Mouse (Mus musculus): Measurements from ENCODE around the gene Minos1. TPM values are rescaled to one million over a fixed set of nuclear protein-coding genes. Genes with fewer than 3 reads are reported as not detected.

Minos1 gene
- total and polyA plus RNA-seq, 2 experiments: 29.7 to 45.2 TPM

- H3K27ac ChIP-seq (replicated peaks; ENCODE audit: insufficient read depth, low read depth, low read length): no peak overlapping the region
- 73% methylated on average over 8 of the region's 8 CpGs for WGBS
- no peak for DNase-seq (ENCODE audit: extremely low read depth, low read depth, low spot score)
- H3K9ac ChIP-seq (ENCODE audit: low read depth, low read length): no peak overlapping the region
- H3K27me3 ChIP-seq (ENCODE audit: control insufficient read depth, insufficient read depth, low read length): no peaks in the 10 kb centered on the region
- no peaks in the 10 kb centered on the region for H3K4me1 ChIP-seq (ENCODE audit: control insufficient read depth, insufficient read depth, low read length)
- H3K36me3 ChIP-seq (ENCODE audit: control insufficient read depth, insufficient read depth, low read length): no peaks in the 10 kb centered on the region
- H3K4me3 ChIP-seq (ENCODE audit: insufficient read depth, low read depth, low read length): no peak overlapping the region
- no peaks in the 10 kb centered on the region for H3K79me2 ChIP-seq (ENCODE audit: control insufficient read depth, insufficient read depth, low read length)
- TF ChIP-seq POLR2A (IDR thresholded peaks at IDR 0.05; ENCODE audit: extremely low read depth, insufficient read depth, low read length): no peak
- TF ChIP-seq CTCF (IDR thresholded peaks at IDR 0.05; ENCODE audit: low read depth, low read length): no peak
Measured at GRCm38 (mm10) chr4:139166244-139166643, 35.3 kb upstream of the Minos1 start.

GRCm38 (mm10) chr4:139165259-139165658, 34.3 kb upstream of the Minos1 start:
- DNase-seq (ENCODE audit: extremely low read depth, low read depth, low spot score): no peak
- TF ChIP-seq CTCF (IDR thresholded peaks at IDR 0.05; ENCODE audit: low read depth, low read length): no peak
- TF ChIP-seq POLR2A (IDR thresholded peaks at IDR 0.05; ENCODE audit: extremely low read depth, insufficient read depth, low read length): no peak
- Histone ChIP-seq H3K27me3 (ENCODE audit: control insufficient read depth, insufficient read depth, low read length) (no peaks in the 10 kb centered on the region), H3K4me3 (ENCODE audit: insufficient read depth, low read depth, low read length) (no peak overlapping the region), H3K36me3 (ENCODE audit: control insufficient read depth, insufficient read depth, low read length) (no peaks in the 10 kb centered on the region), H3K79me2 (ENCODE audit: control insufficient read depth, insufficient read depth, low read length) (no peaks in the 10 kb centered on the region), H3K27ac (replicated peaks; ENCODE audit: insufficient read depth, low read depth, low read length) (no peak overlapping the region), H3K9ac (ENCODE audit: low read depth, low read length) (no peak overlapping the region), H3K4me1 (ENCODE audit: control insufficient read depth, insufficient read depth, low read length) (no peaks in the 10 kb centered on the region)
- WGBS: 58% methylated on average over 8 of the region's 8 CpGs

GRCm38 (mm10) chr4:139164082-139164481, 33.2 kb upstream of the Minos1 start:
- no peak overlapping the region for H3K27ac ChIP-seq (replicated peaks; ENCODE audit: insufficient read depth, low read depth, low read length)
- WGBS: 91% methylated on average over 6 of the region's 6 CpGs
- no peaks in the 10 kb centered on the region for H3K79me2 ChIP-seq (ENCODE audit: control insufficient read depth, insufficient read depth, low read length)
- H3K36me3 ChIP-seq (ENCODE audit: control insufficient read depth, insufficient read depth, low read length): no peaks in the 10 kb centered on the region
- DNase-seq (ENCODE audit: extremely low read depth, low read depth, low spot score): no peak
- H3K4me1 ChIP-seq (ENCODE audit: control insufficient read depth, insufficient read depth, low read length): no peaks in the 10 kb centered on the region
- H3K4me3 ChIP-seq (ENCODE audit: insufficient read depth, low read depth, low read length): no peak overlapping the region
- H3K9ac ChIP-seq (ENCODE audit: low read depth, low read length): no peak overlapping the region
- H3K27me3 ChIP-seq (ENCODE audit: control insufficient read depth, insufficient read depth, low read length): no peaks in the 10 kb centered on the region
- TF ChIP-seq CTCF (IDR thresholded peaks at IDR 0.05; ENCODE audit: low read depth, low read length) (no peak), POLR2A (IDR thresholded peaks at IDR 0.05; ENCODE audit: extremely low read depth, insufficient read depth, low read length) (no peak)

- Histone ChIP-seq H3K9ac (ENCODE audit: low read depth, low read length) (no peak overlapping the region), H3K27ac (replicated peaks; ENCODE audit: insufficient read depth, low read depth, low read length) (no peak overlapping the region), H3K4me3 (ENCODE audit: insufficient read depth, low read depth, low read length) (no peak overlapping the region), H3K4me1 (ENCODE audit: control insufficient read depth, insufficient read depth, low read length) (no peaks in the 10 kb centered on the region), H3K79me2 (ENCODE audit: control insufficient read depth, insufficient read depth, low read length) (no peaks in the 10 kb centered on the region), H3K27me3 (ENCODE audit: control insufficient read depth, insufficient read depth, low read length) (no peaks in the 10 kb centered on the region; the same call in 1 of the 2 replicates), H3K36me3 (ENCODE audit: control insufficient read depth, insufficient read depth, low read length) (no peaks in the 10 kb centered on the region)
- TF ChIP-seq CTCF (IDR thresholded peaks at IDR 0.05; ENCODE audit: low read depth, low read length): no peak
- TF ChIP-seq POLR2A (IDR thresholded peaks at IDR 0.05; ENCODE audit: extremely low read depth, insufficient read depth, low read length): no peak
- no peak for DNase-seq (ENCODE audit: extremely low read depth, low read depth, low spot score)
- WGBS: 79% methylated on average over 2 of the region's 2 CpGs
Measured at GRCm38 (mm10) chr4:139161076-139161475, 30.2 kb upstream of the Minos1 start.

GRCm38 (mm10) chr4:139158350-139158749, 27.4 kb upstream of the Minos1 start:
- DNase-seq (ENCODE audit: extremely low read depth, low read depth, low spot score): no peak
- TF ChIP-seq POLR2A (IDR thresholded peaks at IDR 0.05; ENCODE audit: extremely low read depth, insufficient read depth, low read length): no peak
- TF ChIP-seq CTCF (IDR thresholded peaks at IDR 0.05; ENCODE audit: low read depth, low read length): no peak
- WGBS: 63% methylated on average over 14 of the region's 14 CpGs
- Histone ChIP-seq H3K9ac (ENCODE audit: low read depth, low read length) (no peak overlapping the region), H3K79me2 (ENCODE audit: control insufficient read depth, insufficient read depth, low read length) (no peaks in the 10 kb centered on the region), H3K4me1 (ENCODE audit: control insufficient read depth, insufficient read depth, low read length) (no peaks in the 10 kb centered on the region), H3K27me3 (ENCODE audit: control insufficient read depth, insufficient read depth, low read length) (no peaks in the 10 kb centered on the region; the same call in 1 of the 2 replicates), H3K27ac (replicated peaks; ENCODE audit: insufficient read depth, low read depth, low read length) (no peak overlapping the region), H3K4me3 (ENCODE audit: insufficient read depth, low read depth, low read length) (no peak overlapping the region), H3K36me3 (ENCODE audit: control insufficient read depth, insufficient read depth, low read length) (no peaks in the 10 kb centered on the region)

- Histone ChIP-seq H3K4me1 (ENCODE audit: control insufficient read depth, insufficient read depth, low read length) (no peaks in the 10 kb centered on the region), H3K4me3 (ENCODE audit: insufficient read depth, low read depth, low read length) (no peak overlapping the region), H3K27me3 (ENCODE audit: control insufficient read depth, insufficient read depth, low read length) (no peaks in the 10 kb centered on the region; the same call in 1 of the 2 replicates), H3K36me3 (ENCODE audit: control insufficient read depth, insufficient read depth, low read length) (no peaks in the 10 kb centered on the region), H3K27ac (replicated peaks; ENCODE audit: insufficient read depth, low read depth, low read length) (no peak overlapping the region), H3K79me2 (ENCODE audit: control insufficient read depth, insufficient read depth, low read length) (no peaks in the 10 kb centered on the region), H3K9ac (ENCODE audit: low read depth, low read length) (no peak overlapping the region)
- DNase-seq (ENCODE audit: extremely low read depth, low read depth, low spot score): no peak
- TF ChIP-seq CTCF (IDR thresholded peaks at IDR 0.05; ENCODE audit: low read depth, low read length) (no peak), POLR2A (IDR thresholded peaks at IDR 0.05; ENCODE audit: extremely low read depth, insufficient read depth, low read length) (no peak)
- WGBS: 82% methylated on average over 6 of the region's 6 CpGs
Measured at GRCm38 (mm10) chr4:139156538-139156937, 25.6 kb upstream of the Minos1 start.

All from liver, adult 2 months (tissue).